Mouse (Mus musculus): ENCODE data around the gene Heg1.

The Heg1 gene

DNA sequence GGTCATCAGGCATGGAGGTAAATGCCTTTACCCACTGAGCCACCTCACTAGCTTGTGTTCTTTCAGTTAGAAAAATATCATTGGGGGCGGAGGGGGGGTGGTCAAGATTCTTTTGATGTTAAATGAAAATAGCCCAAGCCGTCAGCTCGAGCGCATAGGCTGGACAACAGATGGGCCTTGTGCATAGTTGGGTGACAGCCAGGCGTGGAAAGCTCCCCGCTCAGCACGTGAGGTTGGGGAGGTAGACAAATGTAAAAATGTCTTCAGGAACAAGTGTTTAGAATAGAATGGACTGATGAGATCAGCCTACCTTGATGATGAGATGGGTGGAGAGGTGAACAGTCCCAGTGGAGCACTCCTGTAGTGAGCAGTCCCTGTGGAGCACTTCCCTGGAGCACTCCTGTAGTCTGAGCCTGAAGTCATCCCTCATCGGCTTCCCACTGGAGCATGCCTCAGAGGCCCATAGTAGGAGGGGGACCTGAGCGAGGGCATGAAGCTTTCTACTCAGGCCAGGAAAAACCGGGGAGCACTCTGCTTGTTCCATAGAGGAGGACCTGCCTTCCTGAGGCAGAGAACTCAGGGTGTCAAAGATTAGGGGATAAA, 62.0 kb downstream of the Heg1 start:
- peak; percentile 79 for DNase-seq

DNA sequence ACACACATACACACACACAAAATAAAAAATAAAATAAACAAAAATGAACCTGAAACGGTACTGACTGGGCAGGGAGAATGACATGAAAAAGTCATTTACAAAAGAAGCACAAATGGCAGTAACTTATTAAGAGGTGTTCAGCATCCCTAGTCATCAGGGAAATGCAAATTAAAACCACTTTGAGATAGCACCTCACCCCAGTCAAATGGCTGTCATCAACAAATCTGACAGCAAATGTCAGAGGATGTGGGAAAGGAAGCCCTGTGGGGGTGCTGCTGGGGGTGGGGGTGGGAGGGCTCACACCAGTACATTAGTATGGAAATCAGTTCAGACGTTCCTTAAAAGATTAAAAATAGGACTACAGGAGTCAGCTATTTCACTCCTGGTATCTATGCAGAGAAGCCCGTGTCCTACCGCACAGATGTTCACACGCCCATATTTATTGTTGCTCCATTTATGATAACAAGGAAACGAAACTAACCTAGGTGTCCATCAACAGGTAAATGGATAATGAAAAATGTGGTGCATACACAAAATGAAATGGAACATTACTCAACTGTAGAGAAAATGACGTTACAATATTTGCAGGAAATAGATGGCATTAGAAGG, 63.3 kb downstream of the Heg1 start:
- no peak for DNase-seq

DNA sequence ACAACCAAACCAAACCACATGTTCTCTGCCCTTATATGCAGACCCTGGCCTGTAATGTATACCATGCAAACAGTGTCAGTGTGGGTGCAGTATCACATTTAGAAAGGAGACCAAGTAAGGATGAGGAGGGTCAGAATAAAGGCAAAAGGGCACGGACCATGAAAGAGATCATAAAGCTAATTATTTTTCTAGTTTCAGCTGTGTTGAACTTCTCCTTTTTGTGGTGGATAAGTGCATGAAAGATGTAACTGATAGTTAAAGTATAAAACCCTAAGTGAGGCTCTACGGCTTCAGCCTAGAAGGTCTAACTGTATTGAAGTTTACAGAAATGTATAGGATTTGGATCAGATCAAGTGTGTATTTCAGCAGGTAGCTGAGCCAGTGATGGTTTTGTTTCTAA, 63.8 kb downstream of the Heg1 start:
- no peak for DNase-seq

DNA sequence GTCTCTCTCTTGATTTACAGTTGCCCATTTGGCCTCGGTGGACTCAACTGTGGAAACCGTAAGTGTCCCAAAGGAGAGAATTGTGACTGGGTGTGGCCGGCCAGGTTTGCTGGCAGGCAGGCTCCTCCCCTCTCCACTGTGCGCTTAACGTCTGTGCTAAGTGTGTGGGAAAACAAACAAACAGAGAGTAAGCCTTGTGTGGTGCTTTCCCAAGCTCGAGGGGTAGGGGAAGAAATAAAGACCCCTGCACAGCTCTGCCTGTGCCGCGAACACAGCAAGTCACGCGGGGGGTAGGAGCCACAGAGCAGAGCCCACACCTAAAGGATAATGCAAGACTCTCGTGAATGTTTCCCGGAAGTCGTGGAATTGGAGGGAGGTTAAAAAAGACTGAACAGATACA, 67.0 kb downstream of the Heg1 start:
- no peak for DNase-seq

DNA sequence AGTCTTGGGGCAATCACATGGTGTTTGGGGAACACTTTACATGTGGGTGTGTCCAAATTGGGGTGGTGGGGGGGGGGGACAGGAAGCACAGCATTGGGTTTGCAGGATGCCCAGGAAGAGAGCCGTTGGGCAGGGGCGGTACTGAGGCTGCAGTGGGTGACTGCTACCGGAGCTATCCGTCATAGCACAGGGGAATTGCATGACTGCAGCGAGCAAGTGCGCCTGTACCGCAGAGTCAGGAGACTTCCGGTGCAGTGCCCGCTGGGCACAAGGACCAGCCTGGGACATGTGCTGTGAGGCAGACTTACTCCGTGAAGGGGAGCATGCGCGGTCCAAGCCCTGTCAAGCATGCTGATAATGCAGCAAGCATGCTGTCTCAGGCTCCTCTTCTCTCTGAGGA, 67.4 kb downstream of the Heg1 start:
- no peak for DNase-seq

DNA sequence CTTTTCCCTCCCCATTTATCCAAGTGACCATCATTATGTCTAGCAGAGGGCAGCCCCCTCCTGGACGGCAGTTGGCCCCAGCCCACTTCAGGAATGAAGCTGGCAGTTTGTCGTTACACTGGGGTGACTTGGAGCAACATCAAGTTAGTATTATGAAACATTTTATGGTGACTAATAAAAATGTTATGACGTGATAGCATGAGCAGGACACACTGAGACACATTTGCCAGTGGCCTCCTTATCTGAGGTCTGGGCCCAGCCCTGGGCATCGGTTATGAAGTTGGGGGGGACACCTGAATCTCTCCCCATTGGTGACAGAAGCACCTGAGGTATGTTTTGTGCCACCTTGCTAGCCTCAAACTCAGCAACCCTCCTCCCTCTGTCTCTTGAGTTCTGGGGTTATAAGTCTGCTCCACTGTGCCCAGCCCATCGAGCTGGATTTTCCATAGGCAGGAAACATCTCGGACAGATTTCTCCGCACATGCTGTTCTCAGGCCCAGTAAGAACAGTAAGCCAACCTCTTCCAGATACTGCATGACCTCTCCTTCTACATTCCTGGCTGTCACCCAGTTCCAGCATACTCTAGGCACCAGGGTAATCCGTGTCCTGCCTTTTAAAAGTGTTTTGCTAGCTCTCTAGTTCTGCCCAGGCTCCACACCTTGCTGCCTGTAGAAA, 68.9 kb downstream of the Heg1 start:
- no peak for DNase-seq

DNA sequence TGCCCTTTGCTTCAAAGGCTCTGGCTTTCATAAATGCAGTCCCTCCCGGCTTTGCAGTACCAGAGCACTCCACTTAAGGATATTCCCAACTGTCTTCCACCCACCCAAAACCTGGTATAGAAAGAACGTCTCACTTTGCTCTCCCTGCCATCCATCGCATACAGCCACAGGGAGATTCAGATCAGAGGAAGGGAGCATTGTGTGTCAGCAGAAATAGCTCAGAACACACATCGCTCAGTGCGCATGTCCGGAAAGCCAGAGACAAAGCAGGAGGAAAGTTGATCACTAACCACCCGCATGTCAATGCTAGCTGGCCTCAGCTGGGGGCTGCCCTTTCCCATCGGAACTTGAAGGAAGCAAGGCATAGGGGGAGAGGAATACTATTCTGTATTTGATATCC, 71.1 kb downstream of the Heg1 start:
- no peak for DNase-seq

DNA sequence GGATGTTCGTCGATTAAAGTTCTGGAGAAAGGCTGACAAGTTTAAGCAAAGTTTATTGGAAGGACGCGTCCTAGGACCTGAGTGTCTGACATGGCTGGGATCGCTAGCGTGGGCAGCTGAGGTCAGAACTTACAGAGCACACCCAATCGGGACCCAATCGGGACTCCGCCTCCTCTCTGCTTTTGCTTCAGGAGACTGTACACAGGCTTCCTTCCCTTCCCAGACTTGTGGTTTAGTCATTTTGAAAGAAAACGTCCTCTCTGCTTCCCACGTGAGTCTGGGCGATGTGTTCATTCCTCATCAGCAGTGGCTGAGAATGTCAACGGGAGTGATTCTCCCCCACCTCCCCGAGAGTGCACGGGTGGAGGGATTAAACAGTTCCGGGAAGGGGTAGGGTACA, 71.8 kb downstream of the Heg1 start:
- no peak for DNase-seq

DNA sequence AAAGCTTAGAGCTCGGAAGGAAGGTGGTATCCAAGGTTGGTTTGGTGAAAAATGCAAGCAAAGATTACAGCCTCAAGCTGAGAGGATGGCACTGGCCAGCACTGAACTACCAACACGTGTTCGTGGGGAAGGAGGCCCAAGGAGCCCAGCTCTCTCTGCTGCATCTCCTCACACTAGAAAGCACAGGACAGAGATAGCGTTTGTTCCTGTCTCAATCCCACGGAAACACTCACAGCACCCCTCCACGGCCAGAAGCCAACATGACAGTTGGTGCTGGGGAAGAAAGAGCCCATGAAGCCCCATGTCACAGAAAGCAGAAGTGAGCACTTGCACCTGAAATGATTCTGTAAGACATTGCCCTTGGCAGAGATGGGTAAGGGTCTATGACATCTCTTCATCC, 72.2 kb downstream of the Heg1 start:
- peak; percentile 75 for DNase-seq

DNA sequence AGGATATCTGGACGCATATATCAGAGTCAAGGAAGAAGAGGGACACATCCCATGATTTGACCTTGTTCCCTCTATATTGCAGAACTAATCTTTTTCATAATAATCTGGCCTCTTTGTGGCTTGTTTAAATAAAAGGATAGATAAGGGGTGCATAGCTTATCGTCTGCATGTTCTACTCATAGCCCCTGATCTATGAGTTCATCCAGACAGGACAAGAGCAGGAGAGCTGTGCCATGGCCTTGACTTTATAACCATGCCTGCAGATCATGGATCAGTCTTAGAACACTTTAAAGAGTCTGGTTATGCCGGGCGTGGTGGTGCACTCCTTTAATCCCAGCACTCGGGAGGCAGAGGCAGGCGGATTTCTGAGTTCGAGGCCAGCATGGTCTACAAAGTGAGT, 75.0 kb downstream of the Heg1 start:
- no peak for DNase-seq

DNA sequence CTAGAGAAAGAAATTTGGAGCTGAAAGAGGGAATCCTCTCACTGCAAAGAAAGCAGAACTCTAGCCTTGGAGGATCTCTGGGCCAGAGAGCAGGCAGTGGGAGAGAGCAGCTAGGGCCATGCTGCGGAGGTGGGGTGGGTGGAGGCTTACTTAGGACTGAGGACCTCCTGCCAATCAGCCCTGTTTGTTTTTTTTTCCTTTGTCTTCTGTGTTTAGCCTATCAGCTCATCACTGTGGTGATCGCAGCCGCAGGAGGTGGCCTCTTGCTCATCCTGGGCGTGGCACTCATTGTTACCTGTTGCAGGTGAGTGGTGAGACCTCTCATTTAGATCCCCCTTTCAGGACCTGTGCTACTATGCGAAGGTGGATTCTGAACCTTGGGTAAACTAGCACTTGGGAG, 76.4 kb downstream of the Heg1 start:
- no peak for DNase-seq

DNA sequence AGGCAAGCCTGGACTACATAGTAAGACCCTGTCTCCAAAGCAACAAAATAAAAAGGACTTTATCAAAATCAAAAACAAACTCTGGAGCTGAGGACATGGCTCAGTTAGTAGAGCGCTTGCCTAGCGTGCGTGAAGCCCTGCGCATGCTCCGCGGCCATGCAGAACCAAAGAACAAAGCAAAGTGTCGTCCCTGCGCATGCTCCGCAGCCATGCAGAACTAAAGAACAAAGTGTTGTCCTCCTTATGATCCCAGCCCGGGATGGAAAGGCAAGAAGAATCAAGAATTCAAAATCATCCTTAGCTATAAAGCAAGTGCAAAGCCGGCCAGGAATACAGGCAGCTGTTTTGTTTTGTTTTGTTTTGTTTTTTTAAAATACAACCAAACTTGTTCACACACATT, 76.8 kb downstream of the Heg1 start:
- DNase-seq, result no peak

DNA sequence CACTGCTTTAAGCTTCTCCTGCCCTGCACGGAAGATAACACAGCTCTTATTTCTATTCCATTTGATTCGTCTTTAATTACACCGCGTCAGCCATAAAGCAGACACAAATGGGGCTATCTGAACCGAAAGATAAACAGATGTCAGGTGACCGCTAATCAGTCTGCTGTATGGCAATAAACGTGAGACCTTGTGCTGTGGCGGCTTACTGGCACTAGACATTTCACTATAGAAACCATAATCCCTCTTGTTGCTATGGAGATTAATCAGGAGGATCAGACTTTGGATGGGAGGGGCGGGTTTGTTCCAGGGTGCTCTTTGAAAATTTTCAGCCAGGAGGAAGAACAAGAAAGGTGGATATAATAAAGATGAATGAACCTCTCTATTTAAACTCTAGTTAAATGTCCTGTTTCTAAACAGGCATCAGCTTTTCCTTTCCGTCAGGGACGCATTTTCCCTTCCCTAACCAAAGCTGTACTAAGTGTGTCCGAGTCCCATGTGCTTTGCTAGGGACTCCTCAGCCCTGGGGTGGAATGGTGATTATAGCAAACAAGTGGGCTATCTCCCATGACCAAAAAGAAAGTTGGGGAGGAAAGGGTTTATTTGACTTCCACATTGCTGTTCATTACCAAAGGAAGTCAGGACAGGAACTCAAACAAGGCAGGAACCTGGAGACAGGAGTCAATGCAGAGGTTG, 80.5 kb downstream of the Heg1 start:
- no peak for DNase-seq

DNA sequence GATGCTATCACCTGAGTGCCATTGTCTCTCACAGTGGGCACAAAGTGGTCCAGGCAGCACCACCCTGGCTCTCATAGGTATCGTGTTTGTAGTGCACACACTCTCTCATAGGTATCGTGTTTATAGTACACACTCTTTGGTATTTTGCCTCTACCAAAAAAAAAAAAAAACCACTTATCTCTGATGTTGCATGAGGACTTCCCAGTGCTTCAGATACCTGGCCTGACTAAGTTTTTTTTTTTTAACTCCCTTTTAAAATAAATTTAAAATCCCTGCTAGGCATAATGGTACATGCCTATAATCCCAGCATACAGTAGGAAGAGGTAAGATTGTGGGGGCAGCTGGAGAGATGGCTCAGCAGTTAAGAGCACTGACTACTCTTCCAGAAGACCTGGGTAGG, 81.3 kb downstream of the Heg1 start:
- no peak for DNase-seq

DNA sequence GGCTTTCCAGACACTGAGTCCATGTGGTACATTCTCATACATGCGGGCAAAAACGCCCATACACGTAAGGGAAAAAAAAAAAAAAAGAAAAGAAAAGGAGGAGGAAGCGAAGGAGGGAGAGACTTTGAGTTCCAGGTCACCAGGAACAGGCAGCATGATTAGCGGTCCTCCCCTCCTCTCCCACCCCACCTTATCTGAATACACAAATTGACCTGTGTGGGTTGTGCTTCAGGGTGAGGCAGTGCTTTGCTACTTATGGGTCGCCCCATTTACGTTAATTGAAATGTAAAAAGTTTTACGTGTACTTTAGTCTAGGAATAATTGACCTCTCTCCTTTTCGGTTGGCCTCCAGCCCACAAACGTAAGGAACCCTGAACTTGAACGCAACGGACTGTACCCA, 82.1 kb downstream of the Heg1 start:
- DNase-seq, result no peak

DNA sequence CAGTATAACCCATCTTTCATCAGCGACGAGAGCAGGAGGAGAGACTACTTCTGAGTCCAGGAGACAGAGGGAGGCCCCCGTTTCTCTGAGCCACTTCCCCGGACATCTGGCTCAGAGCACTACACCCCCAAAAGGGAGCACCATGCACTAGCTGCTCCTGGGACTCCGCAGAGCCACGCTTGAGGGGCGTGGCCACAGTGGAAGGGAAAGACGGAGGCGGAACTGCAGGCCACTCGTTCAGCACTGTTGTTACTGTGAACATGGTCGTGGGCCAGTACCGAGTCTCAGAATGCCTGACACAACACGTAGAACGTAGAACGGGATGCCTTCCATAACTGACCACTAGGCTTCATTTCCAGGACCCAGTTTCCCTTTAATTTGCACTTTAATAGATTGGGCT, 82.6 kb downstream of the Heg1 start:
- DNase-seq, result no peak

DNA sequence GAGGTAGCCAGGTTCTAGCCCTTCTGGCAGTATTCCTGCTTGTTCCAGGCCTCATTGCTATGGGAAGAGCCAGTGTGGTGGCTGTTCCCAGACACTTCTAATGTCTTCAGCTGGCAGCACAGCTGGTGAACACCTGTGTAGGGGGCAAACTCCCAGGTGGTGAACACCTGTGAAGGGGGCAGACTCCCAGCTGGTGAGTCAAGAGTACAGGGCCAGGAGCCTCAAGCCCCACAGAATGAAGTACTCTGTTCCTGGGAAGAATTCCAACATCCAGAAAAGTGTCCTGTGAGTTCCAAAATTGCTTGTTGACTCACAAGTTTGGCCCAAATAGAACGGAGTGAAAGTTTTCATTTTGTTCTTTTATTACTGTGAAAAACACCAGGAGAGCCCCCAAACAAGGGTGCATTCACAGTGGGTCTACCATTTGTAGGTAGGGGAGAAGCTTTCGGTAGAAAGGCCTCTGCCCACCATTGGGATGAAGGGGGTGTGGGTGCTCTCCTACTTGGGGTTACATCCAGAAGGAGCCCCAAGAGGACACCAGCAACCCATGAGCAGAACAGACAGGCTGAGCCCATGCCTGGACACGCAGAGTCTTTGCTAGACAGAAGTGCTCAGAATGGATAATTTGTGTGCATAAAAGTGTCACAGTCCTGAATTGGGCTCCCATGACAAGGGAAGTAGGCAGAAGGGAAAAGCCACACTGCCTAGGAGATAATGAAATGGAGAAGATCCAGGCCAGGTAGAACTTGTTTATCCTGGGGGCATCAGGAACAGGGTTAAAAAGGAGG, 84.5 kb downstream of the Heg1 start:
- no peak for DNase-seq

DNA sequence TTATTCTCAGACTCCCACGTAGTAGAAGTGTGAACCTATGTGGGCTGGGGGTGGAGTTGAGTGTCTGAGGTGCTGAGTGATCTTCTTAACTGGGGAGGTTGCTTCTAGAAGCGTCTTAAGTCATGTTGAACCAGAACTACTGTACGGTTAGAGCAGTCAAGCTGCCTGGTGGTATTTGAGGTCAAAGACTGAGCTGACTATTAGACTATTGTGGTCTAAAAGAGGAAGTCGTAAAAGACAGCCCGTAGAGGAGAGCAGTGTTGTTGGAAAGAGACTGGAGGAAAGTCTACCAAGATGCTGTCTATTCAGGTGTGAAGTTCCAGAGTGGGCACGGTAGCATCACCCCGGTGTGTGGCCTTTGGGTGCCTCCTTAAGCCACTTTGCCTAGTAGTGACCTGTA, 85.7 kb downstream of the Heg1 start:
- DNase-seq, result no peak

DNA sequence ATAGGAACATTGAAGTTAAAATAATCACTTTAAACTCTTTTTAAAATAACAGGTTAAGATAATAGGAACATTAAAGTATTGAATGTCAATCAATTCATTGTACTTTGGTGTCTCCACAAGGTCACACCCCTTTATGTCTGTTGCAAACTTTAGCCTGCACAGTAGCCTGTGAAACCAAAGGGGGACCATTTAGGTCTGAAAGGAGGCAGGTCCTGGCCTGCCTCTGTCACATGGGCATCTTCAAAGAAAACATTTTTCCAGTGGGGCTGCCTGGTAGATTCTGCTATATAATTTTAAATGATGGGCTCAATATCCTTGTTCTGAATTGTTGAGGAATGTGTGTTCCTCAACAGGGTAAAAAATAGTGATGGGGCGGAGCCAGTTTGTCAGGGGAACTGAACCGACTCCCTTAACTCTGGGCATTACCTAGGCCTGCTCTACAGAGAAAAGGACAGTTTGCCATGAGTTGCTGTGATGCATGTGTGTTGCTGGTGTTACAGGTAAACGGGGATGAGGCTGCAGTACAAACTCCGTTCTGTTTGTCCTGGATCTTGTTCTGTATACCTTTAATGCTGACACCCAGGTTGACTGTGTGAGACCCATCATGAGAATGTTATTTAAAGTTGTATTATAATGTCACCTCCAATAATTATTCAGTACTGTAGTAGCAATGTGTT, 86.7 kb downstream of the Heg1 start:
- no peak for DNase-seq

DNA sequence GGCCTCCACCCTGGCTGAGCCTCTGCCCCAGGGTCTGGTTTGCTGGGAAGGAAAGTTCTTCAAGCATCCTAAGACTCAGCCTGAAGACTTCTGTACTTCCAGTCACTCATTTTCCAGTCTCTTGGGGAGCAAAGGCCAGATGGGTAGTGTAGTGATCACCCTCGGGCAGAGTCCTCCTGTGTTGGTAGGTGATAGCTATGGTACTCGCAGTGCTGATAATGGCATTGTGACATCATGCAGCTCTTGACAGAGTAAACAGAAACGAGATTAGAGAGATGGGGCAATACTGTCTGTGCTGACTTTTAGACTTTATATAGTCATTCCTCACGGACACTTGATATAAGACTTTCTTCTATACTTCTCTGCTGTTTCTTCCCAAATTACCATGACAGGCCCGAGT, 88.6 kb downstream of the Heg1 start:
- no peak for DNase-seq

DNA sequence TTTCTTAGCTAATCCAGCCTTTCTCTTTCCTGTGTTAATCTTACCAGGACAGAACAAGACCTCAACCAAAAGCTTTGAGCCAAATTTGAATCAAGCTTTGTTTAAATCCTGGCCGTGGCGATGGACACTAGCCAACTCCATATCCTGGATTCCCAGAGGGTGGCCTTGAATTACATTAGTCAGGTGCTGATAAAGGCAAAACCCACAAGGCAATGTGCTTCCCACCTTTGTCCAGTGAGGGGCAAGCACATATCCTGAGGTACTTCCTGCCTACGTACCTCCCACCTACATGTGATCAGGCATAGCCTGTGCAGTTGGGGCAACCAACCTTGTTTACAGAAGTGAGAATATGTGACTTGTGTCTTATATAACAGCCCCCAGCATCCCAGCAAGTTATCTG, 90.8 kb downstream of the Heg1 start:
- peak; percentile 17 for DNase-seq

DNA sequence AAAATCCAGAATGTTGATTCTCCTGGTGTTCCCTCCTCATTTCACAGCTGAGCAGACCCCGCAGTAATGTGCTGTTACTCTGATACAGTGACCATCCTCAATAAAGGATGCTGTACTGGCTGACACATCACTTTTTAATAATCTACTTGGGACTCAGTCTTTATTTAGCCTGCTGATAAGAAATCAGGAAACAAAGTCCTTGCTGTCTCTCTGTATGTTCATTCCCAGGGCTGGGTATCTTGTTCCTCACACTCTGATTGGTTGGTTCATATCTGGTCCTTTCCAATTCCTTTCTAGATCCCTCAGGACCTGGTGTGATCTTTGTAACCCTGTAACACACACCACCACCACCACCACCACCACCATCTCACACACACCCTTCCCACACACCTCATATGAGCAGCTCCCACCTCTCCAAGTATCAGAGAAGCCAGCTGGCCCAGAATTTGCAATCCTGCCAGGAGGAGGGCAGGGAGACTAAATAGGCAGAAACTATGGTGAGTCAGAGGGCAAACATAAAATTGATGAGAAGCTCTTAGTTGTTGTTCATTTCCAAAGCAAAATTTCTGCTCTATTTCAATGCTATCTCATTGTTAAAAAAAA, 91.7 kb downstream of the Heg1 start:
- DNase-seq, result no peak
